Mouse (Mus musculus) erythroblast, embryonic 14.5 days (primary cell): ENCODE results near the gene Nat8f4.

Experiments
- GATA1 ChIP-seq: IDR thresholded peaks from 2 replicates; pipeline ENCODE4 v1.6.1; 2012; ENCODE audit warnings: low read length, inconsistent platforms, mixed read lengths
- TAL1 ChIP-seq: IDR thresholded peaks from 3 replicates; pipeline ENCODE4 v1.6.1; 2012; ENCODE audit warnings: low read length, inconsistent platforms, mixed read lengths

- no peak for TF ChIP-seq TAL1
- TF ChIP-seq GATA1, result no peak
Measured at GRCm38 (mm10) chr6:85851062-85851773, 53.5 kb downstream of the Nat8f4 start.
